Mouse (Mus musculus): ENCODE measurements around the gene Ppp6r1. TPM values are rescaled to one million over a fixed set of nuclear protein-coding genes. Genes with fewer than 3 reads are reported as not detected.

Gene Ppp6r1
- total and polyA plus RNA-seq, 2 experiments from 2014 or later: 8.3 to 99.1 TPM

DNA sequence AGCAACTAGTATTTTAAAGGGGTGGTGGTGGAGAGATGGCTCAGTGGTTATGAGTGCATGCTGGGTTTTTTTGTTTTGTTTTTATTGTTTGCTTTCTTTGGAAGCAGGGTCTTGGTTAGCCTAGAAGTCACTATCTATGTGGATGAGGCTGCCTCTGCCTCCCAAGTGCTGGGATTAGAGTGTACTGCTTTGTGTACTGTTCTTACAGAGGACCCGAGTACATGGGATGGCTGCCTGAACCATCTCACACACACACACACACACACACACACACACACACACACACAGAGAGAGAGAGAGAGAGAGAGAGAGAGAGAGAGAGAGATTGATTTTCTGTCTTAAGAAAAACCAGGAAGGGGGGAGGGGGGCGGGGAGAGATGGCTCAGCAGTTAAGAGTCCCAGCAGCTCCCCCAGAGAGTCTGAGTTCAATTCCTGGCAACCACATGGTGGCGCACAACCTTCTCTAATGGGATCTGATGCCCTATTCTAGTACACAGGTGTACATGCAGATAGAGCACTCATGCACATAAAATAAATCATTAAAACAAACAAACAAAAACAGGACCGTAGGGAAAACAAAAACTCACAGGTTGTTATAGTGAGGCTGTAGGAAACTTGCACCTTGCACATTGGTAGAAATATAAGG lies 35.2 kb downstream of the Ppp6r1 start:
- Histone ChIP-seq H3K4me1 (ENCODE audit: insufficient read depth) (no peaks in the 10 kb centered on the region), H3K27me3 (ENCODE audit: insufficient read depth, low read length) (no peaks in the 10 kb centered on the region)
- peak; percentile 77; the same call in 1 of the 2 replicates for ATAC-seq

DNA sequence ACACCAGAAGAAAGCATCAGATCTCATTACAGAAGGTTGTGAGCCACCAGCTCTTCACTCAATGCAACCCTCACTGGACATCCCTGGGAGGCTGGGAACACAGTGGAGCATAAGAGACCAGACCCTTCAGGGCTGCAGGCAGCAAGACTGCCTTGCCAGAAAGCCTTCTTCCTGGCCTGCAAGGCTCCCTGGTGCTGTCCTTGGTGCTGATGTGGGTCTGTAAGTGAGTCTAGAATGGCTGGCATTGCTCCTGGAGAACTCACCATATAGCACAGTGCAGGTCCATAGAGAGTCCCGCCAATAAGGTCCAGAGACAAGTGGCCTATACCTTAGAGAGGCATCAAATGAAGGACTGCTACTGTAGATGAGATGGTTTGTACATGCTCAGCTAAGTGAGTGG lies 38.8 kb downstream of the Ppp6r1 start:
- DNase-seq: no peak
- no peak overlapping the region for H3K27ac ChIP-seq (ENCODE audit: low read depth, low read length)
- no peak overlapping the region for H3K4me3 ChIP-seq (ENCODE audit: low read depth, low read length)
- no peak for ATAC-seq
- no peaks in the 10 kb centered on the region for H3K27me3 ChIP-seq (ENCODE audit: insufficient read depth, low read length)
- H3K4me2 ChIP-seq (ENCODE audit: low read depth): no peak overlapping the region
- no peaks in the 10 kb centered on the region for H3K36me3 ChIP-seq (ENCODE audit: insufficient read depth)
- H3K4me1 ChIP-seq (ENCODE audit: insufficient read depth): no peaks in the 10 kb centered on the region
- WGBS: 36% methylated on average over 1 of the region's 1 CpGs
- H3K9ac ChIP-seq: no peak overlapping the region
- no peaks in the 10 kb centered on the region for H3K9me3 ChIP-seq (ENCODE audit: low read length)
- no peak for TF ChIP-seq CTCF (IDR thresholded peaks at IDR 0.05; ENCODE audit: low read depth)

More for the DNA sequence above, 35.2 kb downstream of the Ppp6r1 start:
- peak; percentile 56 for DNase-seq
- peaks cover 7% of the 10 kb centered on the region for H3K36me3 ChIP-seq (ENCODE audit: insufficient read depth)
- H3K9ac ChIP-seq: no peak overlapping the region
- H3K4me2 ChIP-seq (ENCODE audit: low read depth): no peak overlapping the region
- H3K9me3 ChIP-seq (ENCODE audit: low read length): no peaks in the 10 kb centered on the region
- no peak overlapping the region for H3K4me3 ChIP-seq (ENCODE audit: low read depth, low read length)
- H3K27ac ChIP-seq (ENCODE audit: low read depth, low read length): no peak overlapping the region
- WGBS: 31% methylated on average over 4 of the region's 4 CpGs
- peak; percentile 57 for TF ChIP-seq CTCF (IDR thresholded peaks at IDR 0.05; ENCODE audit: low read depth)

DNA sequence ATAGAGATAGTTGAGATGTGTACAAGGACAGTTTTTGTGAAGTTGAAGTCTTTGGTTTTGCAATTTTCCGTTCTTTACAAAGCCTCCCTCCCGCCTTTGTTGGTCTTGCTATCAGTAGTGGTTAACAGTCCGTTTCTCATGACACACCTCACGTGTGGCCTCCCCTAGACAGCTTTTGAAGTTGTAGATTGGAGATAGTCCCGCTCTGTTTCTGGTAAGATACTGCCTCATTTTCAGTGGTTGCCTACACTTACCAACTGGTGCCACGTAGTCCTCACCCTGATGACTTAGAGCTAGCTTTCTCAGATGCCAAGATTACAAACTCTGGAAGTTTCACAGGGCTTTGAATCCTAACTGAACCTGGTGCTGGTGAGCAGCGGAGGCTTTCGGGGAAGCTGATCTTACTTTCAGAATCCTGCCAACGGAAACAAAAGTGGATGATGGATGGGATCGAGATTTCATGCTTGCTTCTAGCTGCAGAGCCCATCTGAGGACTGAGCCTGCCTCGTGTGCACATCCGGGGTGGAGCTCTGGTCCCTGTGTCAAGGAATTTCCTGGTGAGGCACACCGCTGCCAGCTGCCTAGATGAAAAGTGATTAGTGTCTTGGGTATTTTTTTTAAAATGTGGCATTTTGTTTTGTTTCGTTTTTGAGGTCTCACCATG lies 44.9 kb downstream of the Ppp6r1 start:
- Histone ChIP-seq H3K36me3 (ENCODE audit: insufficient read depth) (no peaks in the 10 kb centered on the region), H3K27me3 (ENCODE audit: insufficient read depth, low read length) (no peaks in the 10 kb centered on the region), H3K9ac (no peak overlapping the region), H3K4me3 (ENCODE audit: low read depth, low read length) (no peak overlapping the region), H3K4me2 (ENCODE audit: low read depth) (no peak overlapping the region), H3K9me3 (ENCODE audit: low read length) (no peaks in the 10 kb centered on the region), H3K4me1 (ENCODE audit: insufficient read depth) (no peaks in the 10 kb centered on the region), H3K27ac (ENCODE audit: low read depth, low read length) (no peak overlapping the region)
- DNase-seq (no peak), ATAC-seq (no peak)
- TF ChIP-seq CTCF (IDR thresholded peaks at IDR 0.05; ENCODE audit: low read depth): no peak
- 82% methylated on average over 14 of the region's 14 CpGs for WGBS

DNA sequence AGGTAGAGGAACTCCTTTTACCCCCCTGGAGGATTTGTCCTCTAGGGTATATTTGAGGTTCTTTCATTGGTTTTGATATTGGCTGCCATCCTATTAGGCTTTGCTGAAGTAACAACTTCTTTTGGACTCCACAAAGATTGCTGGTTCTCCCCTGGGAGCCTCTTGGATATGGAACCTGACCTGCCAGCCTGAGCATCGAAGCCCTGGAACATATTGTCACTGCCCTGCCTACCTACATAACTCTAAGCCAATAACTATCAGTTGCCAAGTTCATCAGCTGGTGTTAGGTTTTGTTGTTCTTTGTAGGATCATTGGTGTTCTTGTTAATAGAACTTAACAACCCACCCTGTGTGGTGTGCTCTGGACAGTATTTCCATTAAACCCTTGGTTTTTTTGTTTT lies 45.9 kb downstream of the Ppp6r1 start:
- H3K9me3 ChIP-seq (ENCODE audit: low read length): no peaks in the 10 kb centered on the region
- no peak overlapping the region for H3K4me2 ChIP-seq (ENCODE audit: low read depth)
- H3K9ac ChIP-seq: no peak overlapping the region
- TF ChIP-seq CTCF (IDR thresholded peaks at IDR 0.05; ENCODE audit: low read depth): no peak
- H3K4me3 ChIP-seq (ENCODE audit: low read depth, low read length): no peak overlapping the region
- no peaks in the 10 kb centered on the region for H3K27me3 ChIP-seq (ENCODE audit: insufficient read depth, low read length)
- 67% methylated on average over 1 of the region's 1 CpGs for WGBS
- DNase-seq (no peak), ATAC-seq (no peak)
- H3K27ac ChIP-seq (ENCODE audit: low read depth, low read length): no peak overlapping the region
- H3K4me1 ChIP-seq (ENCODE audit: insufficient read depth): no peaks in the 10 kb centered on the region
- no peaks in the 10 kb centered on the region for H3K36me3 ChIP-seq (ENCODE audit: insufficient read depth)

DNA sequence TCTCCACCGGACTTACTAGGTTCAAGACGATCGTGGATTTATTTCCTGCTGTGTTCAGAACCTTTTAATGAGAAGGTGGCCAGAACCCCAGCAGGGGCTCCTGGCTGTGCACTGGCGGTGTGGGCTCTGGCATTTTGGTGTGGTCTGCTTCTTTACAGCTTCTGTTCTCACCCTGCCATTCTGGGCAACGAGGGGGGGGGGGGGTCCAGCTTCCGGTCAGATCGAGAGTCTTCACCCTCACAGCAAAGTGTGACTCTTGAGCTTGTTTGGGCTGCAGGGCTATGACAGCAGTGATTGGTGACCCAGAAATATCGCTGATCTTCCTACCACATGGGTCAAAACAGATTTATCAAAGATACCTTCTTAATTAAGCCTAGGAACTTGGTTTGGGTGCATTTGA lies 46.4 kb downstream of the Ppp6r1 start:
- Histone ChIP-seq H3K9ac (no peak overlapping the region), H3K27me3 (ENCODE audit: insufficient read depth, low read length) (no peaks in the 10 kb centered on the region), H3K4me1 (ENCODE audit: insufficient read depth) (no peaks in the 10 kb centered on the region), H3K4me2 (ENCODE audit: low read depth) (no peak overlapping the region), H3K9me3 (ENCODE audit: low read length) (no peaks in the 10 kb centered on the region), H3K36me3 (ENCODE audit: insufficient read depth) (no peaks in the 10 kb centered on the region), H3K4me3 (ENCODE audit: low read depth, low read length) (no peak overlapping the region), H3K27ac (ENCODE audit: low read depth, low read length) (no peak overlapping the region)
- TF ChIP-seq CTCF (IDR thresholded peaks at IDR 0.05; ENCODE audit: low read depth): no peak
- no peak for ATAC-seq
- WGBS: 60% methylated on average over 8 of the region's 8 CpGs
- DNase-seq: no peak

DNA sequence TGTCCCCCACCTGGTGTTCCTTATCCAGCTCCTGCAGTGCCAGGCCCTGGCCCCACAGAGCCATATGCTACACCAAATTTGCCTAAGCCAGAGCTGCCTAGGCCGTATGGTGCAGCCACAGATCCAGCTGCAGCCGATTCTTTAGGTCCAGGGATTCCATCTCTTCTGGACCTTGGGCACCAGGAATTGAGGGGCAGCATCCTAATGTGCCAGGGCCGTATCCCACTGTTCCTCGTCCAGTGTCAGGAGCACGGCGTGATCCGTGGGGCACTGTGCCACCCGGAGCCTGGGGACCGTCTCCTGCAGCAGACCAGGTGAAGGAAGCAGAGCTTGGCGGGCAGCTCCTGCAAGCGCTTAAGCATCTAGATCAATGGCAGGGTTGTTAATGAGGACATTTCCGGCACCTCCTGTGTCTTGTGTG lies 46.9 kb downstream of the Ppp6r1 start:
- Histone ChIP-seq H3K4me3 (ENCODE audit: low read depth, low read length) (no peak overlapping the region), H3K27me3 (ENCODE audit: insufficient read depth, low read length) (no peaks in the 10 kb centered on the region), H3K27ac (ENCODE audit: low read depth, low read length) (no peak overlapping the region), H3K9ac (no peak overlapping the region), H3K36me3 (ENCODE audit: insufficient read depth) (no peaks in the 10 kb centered on the region), H3K9me3 (ENCODE audit: low read length) (no peaks in the 10 kb centered on the region), H3K4me1 (ENCODE audit: insufficient read depth) (no peaks in the 10 kb centered on the region), H3K4me2 (ENCODE audit: low read depth) (no peak overlapping the region)
- DNase-seq (no peak), ATAC-seq (no peak)
- TF ChIP-seq CTCF (IDR thresholded peaks at IDR 0.05; ENCODE audit: low read depth): no peak
- WGBS: 85% methylated on average over 12 of the region's 12 CpGs

DNA sequence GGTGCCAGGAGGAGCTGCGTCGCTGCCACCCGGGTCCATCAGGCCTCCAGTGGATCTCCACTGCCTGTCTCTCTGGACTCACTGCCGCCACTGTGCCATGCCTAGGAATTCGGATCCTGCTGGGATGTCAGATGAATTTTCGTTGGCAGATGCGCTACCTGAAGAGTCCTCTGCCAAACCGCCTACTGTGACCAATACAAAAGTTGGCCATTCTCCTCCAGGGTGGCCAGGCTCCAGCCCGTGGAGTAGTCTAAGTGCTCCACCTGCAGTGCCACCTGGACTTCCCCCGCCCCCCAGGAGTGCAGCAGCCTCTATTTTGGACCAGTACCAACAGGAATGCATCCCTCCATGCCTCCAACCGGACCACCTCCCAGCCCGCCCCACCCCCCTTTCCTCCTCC lies 47.3 kb downstream of the Ppp6r1 start:
- H3K9ac ChIP-seq: no peak overlapping the region
- DNase-seq (no peak), ATAC-seq (no peak)
- H3K4me3 ChIP-seq (ENCODE audit: low read depth, low read length): no peak overlapping the region
- WGBS: 77% methylated on average over 12 of the region's 12 CpGs
- no peaks in the 10 kb centered on the region for H3K4me1 ChIP-seq (ENCODE audit: insufficient read depth)
- TF ChIP-seq CTCF (IDR thresholded peaks at IDR 0.05; ENCODE audit: low read depth): no peak
- no peak overlapping the region for H3K27ac ChIP-seq (ENCODE audit: low read depth, low read length)
- no peaks in the 10 kb centered on the region for H3K36me3 ChIP-seq (ENCODE audit: insufficient read depth)
- H3K27me3 ChIP-seq (ENCODE audit: insufficient read depth, low read length): no peaks in the 10 kb centered on the region
- H3K9me3 ChIP-seq (ENCODE audit: low read length): no peaks in the 10 kb centered on the region
- no peak overlapping the region for H3K4me2 ChIP-seq (ENCODE audit: low read depth)
